Mouse (Mus musculus) CH12.LX (cell line): Measurements from ENCODE around the gene Pdzd2.

Source experiments
- CTCF ChIP-seq, 2 experiments: IDR thresholded peaks in 1 of 2; conservative IDR thresholded peaks in 1 of 2; 2 replicates each; pipeline ENCODE4 v1.5.1; 2011 to 2012; ENCODE audit warnings: low read depth in 2 of 2, low read length in 2 of 2, improper control_type of control experiment in 1 of 2, inconsistent platforms in 1 of 2, mild to moderate bottlenecking in 1 of 2, moderate library complexity in 1 of 2
- RCOR1 ChIP-seq: conservative IDR thresholded peaks from 2 replicates; pipeline ENCODE4 v1.6.1; 2012; ENCODE audit warnings: low read depth, mild to moderate bottlenecking, inconsistent platforms, low read length, improper control_type of control experiment

GRCm38 (mm10) chr15:12480369-12480768 is 259.4 kb downstream of the Pdzd2 start:
- TF ChIP-seq CTCF (conservative IDR thresholded peaks at IDR 0.05 in 1 of 2, IDR thresholded peaks at IDR 0.05 in 1 of 2; ENCODE audit: low read depth in 2 of 2, low read length in 2 of 2) (no peak), RCOR1 (no peak)
